Mouse (Mus musculus): ENCODE data around the gene Zhx3. TPM values are rescaled to one million over a fixed set of nuclear protein-coding genes. Genes with fewer than 3 reads are reported as not detected.

The Zhx3 gene
- total RNA-seq, 2 experiments from 2014 or later, result 93.9 to 107 TPM

DNA sequence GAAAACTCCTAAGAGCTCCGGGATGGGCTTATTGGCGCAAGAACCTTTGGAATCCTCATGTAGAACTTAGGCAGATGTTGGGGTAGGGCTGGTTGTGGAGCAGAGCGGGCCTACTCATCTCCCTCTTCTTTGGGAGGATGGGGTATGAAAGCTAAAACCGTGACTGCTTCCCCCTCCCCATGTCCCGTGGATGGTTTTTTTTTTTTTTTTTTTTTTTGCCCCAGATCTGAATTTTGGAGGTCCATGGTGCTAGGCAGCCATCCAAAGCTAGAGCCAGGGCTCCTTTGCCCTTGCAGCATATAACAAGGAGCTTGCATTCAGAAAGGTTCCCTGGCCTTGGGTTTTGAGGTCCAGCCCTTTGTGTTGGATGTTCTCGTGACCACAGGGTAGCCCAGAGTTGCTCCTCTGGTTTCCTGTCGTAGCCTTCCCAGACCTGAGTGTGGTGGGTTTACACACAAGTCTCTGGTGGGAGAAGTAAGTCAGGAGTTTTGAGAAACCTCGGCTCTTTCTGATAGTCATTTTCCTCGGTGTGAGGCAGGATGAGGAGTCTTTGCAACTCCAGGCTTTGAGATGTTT is 140.3 kb downstream of the Zhx3 start:
- no peak for DNase-seq (ENCODE audit: extremely low spot score in 1 of 2, low spot score in 1 of 2)

GRCm38 (mm10) chr2:160731839-160732261 is 140.9 kb downstream of the Zhx3 start:
- DNase-seq (ENCODE audit: extremely low spot score in 1 of 2, low spot score in 1 of 2), result peak; percentile 45 to 56

GRCm38 (mm10) chr2:160731117-160731838 is 141.5 kb downstream of the Zhx3 start, which contains the start of gene Plcg1:
Plcg1 (plus strand) TSS chr2:160731300.
- DNase-seq (ENCODE audit: extremely low spot score in 1 of 2, low spot score in 1 of 2), result peak; percentile 82 to 84

- DNase-seq (ENCODE audit: extremely low spot score in 1 of 2, low spot score in 1 of 2), result no peak
Observed at GRCm38 (mm10) chr2:160730797-160731116, 142.0 kb downstream of the Zhx3 start.

DNA sequence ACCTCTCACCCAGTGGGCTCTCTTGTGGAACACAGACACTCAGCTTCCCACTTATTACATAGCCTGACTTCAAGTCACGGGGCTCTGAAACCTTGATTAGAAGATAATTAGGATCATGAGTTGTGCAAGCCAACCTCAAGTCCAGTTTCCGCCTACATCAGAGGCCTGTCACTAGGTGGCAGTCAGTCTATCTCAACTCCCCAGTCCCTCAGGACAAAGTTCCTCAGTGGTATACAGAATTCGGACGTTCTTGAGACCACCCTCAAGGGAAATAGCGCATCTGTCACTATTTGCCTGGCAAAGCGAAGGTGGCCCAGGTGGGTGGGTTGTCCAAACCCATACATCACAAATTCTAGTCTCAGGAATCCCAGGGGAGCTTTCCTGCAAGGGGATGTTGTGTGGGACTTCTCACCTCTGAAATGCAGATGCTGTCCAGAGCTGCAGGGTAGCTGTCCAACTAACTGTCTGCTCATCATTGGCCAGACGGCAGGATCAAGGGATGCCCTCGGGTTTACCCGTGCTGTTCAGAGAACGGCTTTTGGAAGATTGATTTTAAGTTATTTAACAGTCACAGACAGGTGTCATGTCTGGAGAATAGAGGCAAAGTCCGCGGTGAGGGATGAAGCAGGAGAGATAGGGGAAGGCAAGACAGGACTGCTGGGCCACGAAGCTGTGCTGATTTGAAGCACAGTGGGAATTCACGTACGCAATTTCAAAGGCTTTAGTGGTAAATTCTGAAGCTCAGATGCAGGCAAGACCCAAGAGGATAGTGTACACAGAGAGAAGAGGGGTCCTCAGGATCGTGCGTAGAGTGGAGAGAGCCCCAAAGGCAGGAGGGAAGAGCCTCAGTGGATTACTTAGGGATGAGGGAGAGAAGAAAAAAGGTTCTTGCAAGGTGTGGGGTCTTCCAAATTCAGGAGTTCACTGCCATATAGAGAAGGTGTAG is 142.7 kb downstream of the Zhx3 start:
- peak in 1 of 2 experiments; percentile 4 for DNase-seq (ENCODE audit: extremely low spot score in 1 of 2, low spot score in 1 of 2)

GRCm38 (mm10) chr2:160729436-160729835 is 143.4 kb downstream of the Zhx3 start:
- DNase-seq (ENCODE audit: extremely low spot score in 1 of 2, low spot score in 1 of 2), result peak in 1 of 2 experiments; percentile 1

DNA sequence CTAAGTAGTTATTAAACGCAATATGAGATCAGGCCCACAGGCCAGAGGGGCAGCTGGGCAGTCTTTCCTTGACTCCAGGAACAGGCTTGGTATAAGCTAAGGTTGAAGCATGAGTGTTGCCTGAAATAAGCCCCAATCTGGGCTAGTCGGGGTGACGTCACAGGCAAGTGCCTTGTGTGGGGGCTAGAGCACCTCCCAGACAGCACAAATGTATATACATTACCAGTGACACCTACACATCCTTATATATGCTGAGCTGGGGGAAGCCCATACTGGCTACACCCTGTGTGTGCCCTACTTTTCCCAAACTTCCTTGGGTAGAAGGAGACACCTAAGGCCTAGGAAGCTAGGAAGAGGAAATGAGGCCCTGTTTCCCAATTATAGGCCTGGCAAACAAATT is 143.8 kb downstream of the Zhx3 start:
- peak in 1 of 2 experiments; percentile 1 for DNase-seq (ENCODE audit: extremely low spot score in 1 of 2, low spot score in 1 of 2)

DNA sequence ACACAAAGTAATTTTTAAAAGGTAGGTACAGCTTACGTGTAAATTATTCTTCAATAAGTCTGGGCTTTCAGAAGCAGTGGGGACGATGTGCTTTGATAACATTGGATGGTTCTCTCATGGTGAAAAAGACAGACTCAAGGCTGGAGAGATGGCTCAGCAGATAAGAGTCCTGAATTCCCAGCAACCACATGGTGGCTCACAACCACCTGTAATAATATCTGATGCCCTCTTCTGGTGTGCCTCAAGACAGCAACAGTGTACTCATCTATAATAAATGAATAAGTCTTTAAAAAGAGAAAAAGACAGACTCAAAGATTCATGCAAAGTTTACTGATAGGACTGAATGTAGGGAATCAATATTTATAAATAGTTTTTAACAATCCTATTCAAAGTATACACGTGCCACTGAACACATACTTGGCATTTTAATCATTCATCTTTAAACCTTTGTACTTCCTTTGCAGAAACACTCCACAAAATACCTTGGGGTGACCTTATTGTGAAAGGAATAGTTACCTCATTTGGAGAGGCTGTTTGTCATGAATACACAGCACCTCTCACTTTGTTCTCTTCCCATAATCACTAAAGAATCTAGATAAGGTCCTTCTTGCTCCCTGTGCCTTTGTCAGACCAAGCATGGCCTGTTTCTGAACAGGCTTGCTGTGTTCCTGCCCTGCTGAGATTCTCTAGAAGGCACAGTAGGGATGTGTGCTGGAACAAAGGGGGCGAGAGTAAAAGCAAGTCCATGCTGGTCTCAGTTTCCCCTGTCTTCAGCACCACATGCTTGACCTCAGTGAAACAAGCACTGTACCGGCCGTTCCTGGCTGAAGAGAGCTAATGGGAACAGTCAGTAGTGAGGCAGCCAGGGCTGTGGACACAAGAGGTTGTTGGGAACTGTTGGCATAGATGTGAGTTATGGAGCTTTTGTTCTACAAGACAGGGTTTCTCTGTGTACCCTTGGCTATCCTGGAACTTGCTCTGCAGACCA is 146.6 kb downstream of the Zhx3 start:
- no peak for DNase-seq (ENCODE audit: extremely low spot score in 1 of 2, low spot score in 1 of 2)

DNA sequence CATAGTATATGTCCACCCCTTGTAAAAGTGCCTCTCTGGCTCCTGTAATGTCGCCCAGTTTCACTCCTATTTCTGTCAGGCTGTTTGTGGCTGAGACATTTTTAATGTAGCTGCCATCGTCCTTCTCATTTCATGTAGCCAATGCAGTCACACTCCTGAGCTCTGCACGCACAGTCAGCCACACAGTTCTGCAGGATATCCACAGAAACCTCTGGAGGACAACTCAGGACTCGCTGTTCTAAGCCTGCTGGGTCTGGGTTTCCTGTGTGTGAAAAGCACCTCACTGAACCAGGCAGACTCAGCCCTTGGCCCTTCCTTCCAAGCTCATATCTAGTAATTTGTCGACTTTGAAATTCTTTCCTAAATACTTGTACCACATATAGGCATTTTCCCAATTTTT is 148.3 kb downstream of the Zhx3 start:
- no peak for DNase-seq (ENCODE audit: extremely low spot score in 1 of 2, low spot score in 1 of 2)

GRCm38 (mm10) chr2:160723613-160724375 is 149.0 kb downstream of the Zhx3 start:
- DNase-seq (ENCODE audit: extremely low spot score in 1 of 2, low spot score in 1 of 2), result no peak

DNA sequence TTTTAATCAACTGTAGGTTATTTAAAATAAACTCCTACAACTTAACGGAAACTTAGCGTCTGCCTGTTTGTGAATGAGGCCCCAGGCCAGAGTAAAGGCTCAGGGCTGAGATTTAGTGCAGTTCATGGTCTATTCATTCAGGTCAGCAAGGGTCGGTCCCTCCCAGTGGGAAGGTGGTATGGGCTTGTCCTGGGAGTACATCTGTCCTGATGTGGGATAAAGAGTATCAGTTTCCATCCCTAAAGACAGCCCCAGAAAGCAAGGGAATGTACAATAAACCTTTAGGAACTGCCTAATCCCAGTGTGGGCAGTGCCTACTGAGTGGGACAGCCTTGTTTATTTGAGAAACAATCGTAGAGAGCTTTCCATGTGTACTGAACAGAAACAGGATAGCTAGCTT is 150.1 kb downstream of the Zhx3 start:
- no peak for DNase-seq (ENCODE audit: extremely low spot score in 1 of 2, low spot score in 1 of 2)

GRCm38 (mm10) chr2:160718811-160719210 is 154.0 kb downstream of the Zhx3 start:
- no peak for DNase-seq (ENCODE audit: extremely low spot score in 1 of 2, low spot score in 1 of 2)

- DNase-seq (ENCODE audit: extremely low spot score in 1 of 2, low spot score in 1 of 2), result peak in 1 of 2 experiments; percentile 45
Observed at GRCm38 (mm10) chr2:160717269-160717668, 155.5 kb downstream of the Zhx3 start.

DNA sequence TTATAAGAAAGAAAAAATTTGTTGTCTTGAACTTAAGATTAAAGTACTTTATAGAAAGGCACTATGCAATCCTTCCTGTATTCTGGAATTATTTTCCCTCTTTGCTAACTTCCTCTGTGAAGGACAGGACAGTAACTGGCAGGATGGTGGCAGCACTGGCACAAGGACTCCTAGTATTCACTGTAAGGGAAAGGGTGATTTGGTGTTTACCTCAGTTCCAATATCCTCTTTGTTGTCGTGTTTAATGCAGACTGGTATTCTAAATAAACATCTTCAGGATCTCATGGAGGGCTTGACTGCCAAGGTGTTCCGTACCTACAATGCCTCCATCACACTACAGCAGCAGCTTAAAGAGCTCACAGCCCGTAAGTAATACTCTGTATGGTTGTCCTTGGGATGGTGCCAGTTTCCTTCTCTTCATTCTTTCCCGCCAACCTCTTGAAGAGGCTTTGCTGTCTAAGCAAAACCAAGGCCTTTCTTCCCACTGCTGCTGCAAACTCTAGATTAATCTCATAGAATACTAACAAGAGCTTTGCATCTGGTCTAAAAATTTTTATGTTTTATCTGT is 157.3 kb downstream of the Zhx3 start:
- no peak for DNase-seq (ENCODE audit: extremely low spot score in 1 of 2, low spot score in 1 of 2)

DNA sequence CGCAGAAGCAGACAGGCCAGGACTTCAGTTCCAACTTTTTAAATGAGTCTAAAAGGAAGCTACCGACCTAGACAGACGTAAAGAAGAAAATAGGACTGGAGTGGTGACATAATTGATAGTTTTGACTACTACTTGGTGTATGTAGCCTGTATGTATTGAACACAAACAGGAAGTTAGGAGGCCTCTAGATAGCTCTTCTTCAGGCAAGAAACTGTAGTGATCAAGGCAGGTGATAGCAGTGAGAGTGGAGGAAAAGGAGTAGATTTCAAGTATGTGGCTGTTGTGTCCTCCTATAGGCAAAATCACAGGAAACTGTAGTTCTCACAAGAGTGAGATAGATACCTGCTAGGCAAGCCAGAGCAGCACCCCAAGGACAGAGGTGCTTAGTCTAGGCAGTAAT is 165.1 kb downstream of the Zhx3 start:
- DNase-seq (ENCODE audit: extremely low spot score in 1 of 2, low spot score in 1 of 2), result no peak

DNA sequence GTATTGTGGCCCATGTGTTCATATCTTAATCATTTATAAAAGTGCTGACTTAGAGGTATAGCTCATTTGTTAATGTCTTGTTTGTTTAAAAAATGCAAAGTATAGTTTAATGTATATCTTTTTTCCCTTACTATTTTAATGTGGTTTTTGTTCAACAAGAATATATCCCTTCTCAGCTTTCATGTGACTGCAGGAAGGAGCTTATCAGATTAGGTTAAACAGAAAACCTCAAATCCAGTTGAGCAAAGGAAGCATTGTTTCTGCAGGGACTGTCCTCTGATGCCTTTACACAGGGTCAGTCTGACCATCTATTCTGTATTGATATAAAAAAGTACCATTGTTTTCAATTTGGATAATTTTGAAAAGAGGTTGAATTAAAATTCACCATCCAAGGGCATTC is 170.0 kb downstream of the Zhx3 start:
- DNase-seq (ENCODE audit: extremely low spot score in 1 of 2, low spot score in 1 of 2), result no peak

- no peak for DNase-seq (ENCODE audit: extremely low spot score in 1 of 2, low spot score in 1 of 2)
Observed at GRCm38 (mm10) chr2:160701603-160702002, 171.2 kb downstream of the Zhx3 start.

DNA sequence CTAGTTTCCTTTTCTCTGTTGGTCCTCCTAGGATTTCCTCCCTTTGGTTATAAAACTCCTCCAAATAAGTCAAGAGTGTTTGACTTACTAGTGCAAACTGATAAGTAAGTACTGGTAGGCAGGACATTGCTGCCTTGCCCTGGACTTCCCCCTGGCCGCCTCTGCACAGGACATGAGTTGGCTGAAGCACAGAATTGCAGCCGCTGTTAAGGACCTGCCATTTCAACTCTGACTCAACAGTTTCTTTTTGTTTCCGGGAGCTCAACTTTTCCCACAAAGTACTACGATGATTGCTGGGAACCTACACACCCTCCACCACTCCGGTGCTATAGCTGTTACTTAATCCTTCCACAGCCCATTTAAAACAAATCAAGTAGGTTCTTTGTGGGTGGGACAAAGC is 172.5 kb downstream of the Zhx3 start:
- DNase-seq (ENCODE audit: extremely low spot score in 1 of 2, low spot score in 1 of 2), result no peak

All from layer of hippocampus, postnatal 25 days (tissue).